Mouse (Mus musculus) heart, embryonic 11.5 days (tissue): ENCODE results near the gene Gm49378. TPM values are rescaled to one million over a fixed set of nuclear protein-coding genes. Genes with fewer than 3 reads are reported as not detected.

ENCODE experiments used
- ATAC-seq: fragments of 200-750 bp; cut with Nextera tagmentation; replicated peaks from 2 replicates; pipeline ENCODE4 v1.8.0; 2017; ENCODE audit warnings: moderate library complexity; ENCODE audit not compliant: insufficient number of reproducible peaks, low FRiP score, low TSS enrichment
- H3K27ac ChIP-seq: fragments of 300-500 bp; sonication (generic); 2 replicates; pipeline ENCODE4 v1.5.1; 2014; ENCODE audit warnings: mild to moderate bottlenecking, low read depth, low read length
- H3K27me3 ChIP-seq: fragments of 300-500 bp; sonication (generic); 2 replicates; pipeline ENCODE4 v1.6.1; 2014; ENCODE audit warnings: mild to moderate bottlenecking, low read length, mixed read lengths; ENCODE audit not compliant: control insufficient read depth, insufficient read depth
- H3K36me3 ChIP-seq: fragments of 300-500 bp; sonication (generic); 2 replicates; pipeline ENCODE4 v1.6.1; 2014; ENCODE audit warnings: mild to moderate bottlenecking, low read length, moderate library complexity, mixed read lengths; ENCODE audit not compliant: control insufficient read depth, insufficient read depth
- H3K4me1 ChIP-seq: fragments of 300-500 bp; sonication (generic); 2 replicates; pipeline ENCODE4 v1.6.1; 2014; ENCODE audit warnings: low read length; ENCODE audit not compliant: control insufficient read depth, insufficient read depth
- H3K4me2 ChIP-seq: fragments of 300-500 bp; sonication (generic); 2 replicates; pipeline ENCODE4 v1.6.1; 2014; ENCODE audit warnings: mild to moderate bottlenecking, moderate library complexity
- H3K4me3 ChIP-seq: fragments of 300-500 bp; sonication (generic); 2 replicates; pipeline ENCODE4 v1.5.1; 2014; ENCODE audit warnings: low read depth, low read length
- H3K9ac ChIP-seq: fragments of 300-500 bp; sonication (generic); 2 replicates; pipeline ENCODE4 v1.6.1; 2014; ENCODE audit warnings: mild to moderate bottlenecking, low read depth, low read length, moderate library complexity
- H3K9me3 ChIP-seq: fragments of 300-500 bp; sonication (generic); replicated peaks from 2 replicates; pipeline ENCODE4 v1.6.1; 2016; ENCODE audit warnings: low read length; ENCODE audit not compliant: control insufficient read depth
- WGBS: fragments of 180-500 bp; shearing (Covaris S2); extraction: QIAGEN DNeasy Blood & Tissue Kit; methylation state at CpG from one replicate; pipeline ENCODE4 v1.1.7; 2014; ENCODE audit not compliant: insufficient replicate concordance; 5-methylcytosine and 5-hydroxymethylcytosine counted together
- polyA plus RNA-seq: library from polyadenylated mRNA; unstranded; fragments of >200 nt; fragmentation: Nextera tagmentation; extraction: Ambion mirVana; gene quantifications from 2 replicates; pipeline ENCODE4 v1.2.1, GENCODE M21; 2014

The Gm49378 gene
- polyA plus RNA-seq, 1 experiment from 2014 or later = 4.2 TPM

GRCm38 (mm10) chr14:55659960-55660573, 22.4 kb upstream of the Gm49378 start, which contains the start of gene Mdp1:
TSS of gene Mdp1 (minus strand) at chr14:55660508.
- H3K36me3 ChIP-seq = peaks cover 17% of the 10 kb centered on the region
- no peaks in the 10 kb centered on the region for H3K9me3 ChIP-seq
- peak within 1 kb of the TSS; percentile 82 for H3K27ac ChIP-seq
- no peaks in the 10 kb centered on the region for H3K27me3 ChIP-seq
- peak within 1 kb of the TSS; percentile 79 for H3K4me3 ChIP-seq
- peaks cover 12% of the 10 kb centered on the region; the same call in 1 of the 2 replicates for H3K4me1 ChIP-seq
- under 1% methylated on average over 39 of the region's 39 CpGs for WGBS
- peak within 1 kb of the TSS; percentile 92 for H3K9ac ChIP-seq
- peak; percentile 86 for ATAC-seq
- H3K4me2 ChIP-seq = peak within 1 kb of the TSS; percentile 72

- H3K36me3 ChIP-seq = peaks cover 14% of the 10 kb centered on the region
- peaks cover 12% of the 10 kb centered on the region; the same call in 1 of the 2 replicates for H3K4me1 ChIP-seq
- no peak overlapping the region for H3K27ac ChIP-seq
- H3K4me2 ChIP-seq = no peak overlapping the region
- whole genome bisulfite sequencing = 86% methylated on average over 5 of the region's 5 CpGs
- H3K9ac ChIP-seq = no peak overlapping the region
- no peaks in the 10 kb centered on the region for H3K9me3 ChIP-seq
- H3K27me3 ChIP-seq = no peaks in the 10 kb centered on the region
- no peak overlapping the region for H3K4me3 ChIP-seq
- ATAC-seq = no peak
These were observed 20.3 kb upstream of the Gm49378 start for GRCm38 (mm10) chr14:55658011-55658410.

DNA sequence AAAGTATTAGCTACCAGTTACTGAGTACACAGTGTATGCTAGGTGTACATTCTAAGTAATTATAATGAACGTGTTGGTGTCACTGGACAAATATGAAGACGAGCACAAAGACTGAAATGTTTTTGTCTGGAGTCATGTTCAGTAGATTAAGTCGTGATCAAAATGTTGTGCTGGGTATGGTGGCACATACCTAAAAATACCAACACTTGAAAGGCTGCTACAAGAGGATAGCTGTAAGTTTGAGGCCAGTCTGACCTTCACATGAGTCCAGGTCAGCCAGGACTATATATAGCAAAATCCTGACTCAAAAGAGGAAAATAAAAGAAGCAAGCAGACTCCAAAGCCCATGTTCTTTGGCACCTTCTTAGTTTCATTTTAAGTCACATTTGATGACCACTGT, 19.2 kb upstream of the Gm49378 start:
- Histone ChIP-seq H3K9ac (0 out of 2 replicates have a peak overlapping the region, but pooled peaks have one; percentile 24), H3K4me2 (peak overlapping the region; percentile 35), H3K27ac (peak overlapping the region; percentile 87), H3K9me3 (no peaks in the 10 kb centered on the region), H3K4me3 (no peak overlapping the region), H3K4me1 (peaks cover 12% of the 10 kb centered on the region; the same call in 1 of the 2 replicates), H3K36me3 (peaks cover 9% of the 10 kb centered on the region), H3K27me3 (no peaks in the 10 kb centered on the region)
- 51% methylated on average over 3 of the region's 3 CpGs for WGBS
- no peak for ATAC-seq

- ATAC-seq = no peak
- H3K9me3 ChIP-seq = no peaks in the 10 kb centered on the region
- WGBS = 80% methylated on average over 7 of the region's 7 CpGs
- H3K4me3 ChIP-seq = no peak overlapping the region
- no peak overlapping the region for H3K4me2 ChIP-seq
- H3K36me3 ChIP-seq = peaks cover under 1% of the 10 kb centered on the region
- no peak overlapping the region for H3K9ac ChIP-seq
- H3K4me1 ChIP-seq = no peaks in the 10 kb centered on the region
- no peaks in the 10 kb centered on the region for H3K27me3 ChIP-seq
- H3K27ac ChIP-seq = no peak overlapping the region
These were observed 13.8 kb upstream of the Gm49378 start for GRCm38 (mm10) chr14:55651528-55651927.

GRCm38 (mm10) chr14:55649884-55650283, 12.2 kb upstream of the Gm49378 start, which contains the start of gene Tssk4:
TSS of gene Tssk4 (plus strand) at chr14:55650184.
- Histone ChIP-seq H3K27me3 (no peaks in the 10 kb centered on the region), H3K4me2 (no peak within 1 kb of the TSS), H3K4me1 (peaks cover 6% of the 10 kb centered on the region), H3K4me3 (no peak within 1 kb of the TSS), H3K9me3 (no peaks in the 10 kb centered on the region), H3K9ac (no peak within 1 kb of the TSS), H3K27ac (no peak within 1 kb of the TSS), H3K36me3 (peaks cover 5% of the 10 kb centered on the region)
- 91% methylated on average over 2 of the region's 2 CpGs for WGBS
- ATAC-seq = no peak

DNA sequence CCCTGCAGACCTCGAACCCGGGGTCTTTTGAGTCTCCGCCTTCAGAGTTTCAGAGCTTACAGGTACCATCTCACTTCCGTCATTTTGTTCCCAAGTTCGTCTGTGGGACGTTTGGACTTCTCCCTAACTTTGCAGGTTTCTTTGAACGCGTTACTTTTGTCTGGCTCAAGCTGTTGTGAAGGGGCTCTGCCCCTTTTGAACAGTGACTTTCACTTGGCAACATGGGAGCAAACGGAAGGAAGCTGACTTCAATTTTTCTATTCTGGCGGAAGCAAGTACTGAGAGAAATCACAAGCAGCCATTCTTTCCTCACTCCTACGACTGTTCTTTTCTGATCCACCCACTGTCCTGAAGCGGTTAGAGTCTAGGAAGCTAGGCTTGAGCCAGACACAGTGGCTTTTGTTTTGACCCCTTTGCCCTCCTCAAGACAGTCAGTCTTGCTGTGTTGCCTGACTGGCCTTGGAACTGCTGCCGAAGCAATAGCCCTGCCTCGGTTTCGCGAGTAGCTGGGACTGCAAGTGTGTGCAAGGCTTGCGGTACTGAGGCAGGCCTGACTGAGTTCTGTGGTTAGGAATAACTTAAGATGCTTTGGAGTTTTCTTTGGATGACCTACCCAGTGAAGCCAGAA, 6.7 kb upstream of the Gm49378 start:
- ATAC-seq = no peak
- Histone ChIP-seq H3K36me3 (peaks cover 12% of the 10 kb centered on the region), H3K4me3 (peak overlapping the region; percentile 96), H3K27me3 (no peaks in the 10 kb centered on the region), H3K4me2 (peak overlapping the region; percentile 91), H3K9me3 (no peaks in the 10 kb centered on the region), H3K4me1 (peaks cover 18% of the 10 kb centered on the region), H3K27ac (peak overlapping the region; percentile 95; the same call in 1 of the 2 replicates), H3K9ac (peak overlapping the region; percentile 97)
- WGBS = 32% methylated on average over 17 of the region's 17 CpGs

DNA sequence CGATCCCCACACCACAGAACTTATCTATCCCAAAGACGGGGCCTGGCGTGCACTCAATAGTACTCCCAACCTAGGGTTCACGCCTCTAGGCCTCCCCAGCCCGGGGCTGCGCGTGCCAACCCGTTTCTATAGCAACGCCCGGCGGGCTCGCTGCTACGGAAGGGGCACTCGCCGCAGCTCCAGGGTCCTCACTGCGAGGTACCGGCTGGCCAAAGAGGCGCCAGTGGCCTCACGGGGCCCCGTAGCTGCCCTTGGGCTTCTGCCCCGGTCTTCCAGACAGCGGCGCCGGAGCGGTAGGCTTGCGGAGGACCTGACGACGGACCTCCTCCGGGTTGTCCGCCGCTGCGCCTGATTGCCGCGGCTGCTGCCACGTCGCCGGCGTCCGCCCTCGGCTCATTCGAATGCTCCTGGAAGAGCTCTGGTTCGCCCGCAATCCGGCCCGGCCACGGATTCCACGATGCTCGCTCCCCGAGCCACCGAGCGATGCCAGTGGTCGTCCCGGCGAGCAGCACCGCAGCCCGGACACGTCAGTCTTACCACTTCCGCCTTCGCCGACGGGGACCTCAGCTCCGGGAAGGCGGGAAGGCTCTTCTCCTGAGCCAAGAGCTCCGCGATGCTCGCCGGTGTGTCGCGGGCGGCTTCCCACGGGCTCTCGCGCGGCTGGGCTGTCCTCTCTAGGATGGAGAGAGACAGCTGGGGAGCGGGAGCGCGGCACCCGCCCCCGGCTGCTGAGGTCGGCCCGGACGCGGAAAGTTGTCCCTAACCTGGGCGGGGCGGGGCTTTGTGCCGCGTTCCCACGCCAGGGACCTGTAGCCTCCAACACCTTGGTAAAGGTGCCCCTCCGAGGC, 5.6 kb upstream of the Gm49378 start, which contains the start of gene Tm9sf1:
Tm9sf1 (minus strand) TSS at position 747 of the 848 bp plus-strand sequence.
- peak within 1 kb of the TSS; percentile 97 for H3K9ac ChIP-seq
- H3K36me3 ChIP-seq = peaks cover 14% of the 10 kb centered on the region
- peaks cover 18% of the 10 kb centered on the region for H3K4me1 ChIP-seq
- no peaks in the 10 kb centered on the region for H3K9me3 ChIP-seq
- H3K27ac ChIP-seq = peak within 1 kb of the TSS; percentile 95
- H3K4me3 ChIP-seq = peak within 1 kb of the TSS; percentile 96
- under 1% methylated on average over 87 of the region's 89 CpGs for WGBS
- peak within 1 kb of the TSS; percentile 91 for H3K4me2 ChIP-seq
- no peaks in the 10 kb centered on the region for H3K27me3 ChIP-seq
- peak; percentile 82 for ATAC-seq

GRCm38 (mm10) chr14:55642679-55643059, 5.0 kb upstream of the Gm49378 start:
- Histone ChIP-seq H3K4me3 (peak overlapping the region; percentile 96), H3K4me1 (peaks cover 18% of the 10 kb centered on the region), H3K9ac (peak overlapping the region; percentile 97), H3K27ac (peak overlapping the region; percentile 95), H3K27me3 (no peaks in the 10 kb centered on the region), H3K36me3 (peaks cover 19% of the 10 kb centered on the region), H3K9me3 (no peaks in the 10 kb centered on the region), H3K4me2 (peak overlapping the region; percentile 91)
- ATAC-seq = 0 out of 2 replicates have a peak, but pooled peaks have one; percentile 14
- 20% methylated on average over 8 of the region's 8 CpGs for WGBS
